Mouse (Mus musculus): ENCODE data around the gene Nova2. TPM values are rescaled to one million over a fixed set of nuclear protein-coding genes. Genes with fewer than 3 reads are reported as not detected.

Gene Nova2
- 0.93 TPM for polyA plus RNA-seq (2014; fragmentation: Illumina TruSeq; extraction: RNeasy Lipid Tissue Mini Kit (QIAGEN cat#74804); ENCODE audit: low read depth, low replicate concordance)

GRCm38 (mm10) chr7:18925162-18925938 lies at the start of gene Nova2:
Nova2 (plus strand) TSS chr7:18925888.

GRCm38 (mm10) chr7:18910241-18910831 lies 15.4 kb upstream of the Nova2 start, which contains the start of gene Ccdc61:
Ccdc61 (minus strand) TSS chr7:18910415.

GRCm38 (mm10) chr7:18987100-18987499 lies 61.4 kb downstream of the Nova2 start, which contains the start of gene Nanos2:
Nanos2 (plus strand) TSS chr7:18987400.

GRCm38 (mm10) chr7:18990601-18991295 lies 65.1 kb downstream of the Nova2 start, which contains the start of gene Mypop:
Mypop (plus strand) TSS chr7:18991245.

GRCm38 (mm10) chr7:19003902-19004630 lies 78.4 kb downstream of the Nova2 start, which contains the start of gene Irf2bp1:
Irf2bp1 (plus strand) TSS chr7:19004044.

Other genes with a start within 250 kb of the Nova2 start
- gene Psg20, start 239.7 kb upstream of the Nova2 start, polyA plus RNA-seq (2014; fragmentation: Illumina TruSeq; extraction: RNeasy Lipid Tissue Mini Kit (QIAGEN cat#74804); ENCODE audit: low read depth, low replicate concordance): not detected
- not detected for gene Psg22, start 207.8 kb upstream of the Nova2 start, polyA plus RNA-seq (2014; fragmentation: Illumina TruSeq; extraction: RNeasy Lipid Tissue Mini Kit (QIAGEN cat#74804); ENCODE audit: low read depth, low replicate concordance)
- gene Psg19, start 127.4 kb upstream of the Nova2 start, polyA plus RNA-seq (2014; fragmentation: Illumina TruSeq; extraction: RNeasy Lipid Tissue Mini Kit (QIAGEN cat#74804); ENCODE audit: low read depth, low replicate concordance): not detected
- not detected for gene Psg17, start 104.3 kb upstream of the Nova2 start, polyA plus RNA-seq (2014; fragmentation: Illumina TruSeq; extraction: RNeasy Lipid Tissue Mini Kit (QIAGEN cat#74804); ENCODE audit: low read depth, low replicate concordance)
- gene Mill2, start 85.9 kb upstream of the Nova2 start, polyA plus RNA-seq (2014; fragmentation: Illumina TruSeq; extraction: RNeasy Lipid Tissue Mini Kit (QIAGEN cat#74804); ENCODE audit: low read depth, low replicate concordance): 8.3 TPM
- gene Pglyrp1, start 54.6 kb upstream of the Nova2 start, polyA plus RNA-seq (2014; fragmentation: Illumina TruSeq; extraction: RNeasy Lipid Tissue Mini Kit (QIAGEN cat#74804); ENCODE audit: low read depth, low replicate concordance): not detected
- gene Ccdc61, start 15.5 kb upstream of the Nova2 start, polyA plus RNA-seq (2014; fragmentation: Illumina TruSeq; extraction: RNeasy Lipid Tissue Mini Kit (QIAGEN cat#74804); ENCODE audit: low read depth, low replicate concordance): not detected
- gene Nanos2, start 61.5 kb downstream of the Nova2 start, polyA plus RNA-seq (2014; fragmentation: Illumina TruSeq; extraction: RNeasy Lipid Tissue Mini Kit (QIAGEN cat#74804); ENCODE audit: low read depth, low replicate concordance): not detected
- not detected for gene Mypop, start 65.4 kb downstream of the Nova2 start, polyA plus RNA-seq (2014; fragmentation: Illumina TruSeq; extraction: RNeasy Lipid Tissue Mini Kit (QIAGEN cat#74804); ENCODE audit: low read depth, low replicate concordance)
- gene Irf2bp1, start 78.2 kb downstream of the Nova2 start, polyA plus RNA-seq (2014; fragmentation: Illumina TruSeq; extraction: RNeasy Lipid Tissue Mini Kit (QIAGEN cat#74804); ENCODE audit: low read depth, low replicate concordance): 2.5 TPM
- not detected for gene Foxa3, start 97.7 kb downstream of the Nova2 start, polyA plus RNA-seq (2014; fragmentation: Illumina TruSeq; extraction: RNeasy Lipid Tissue Mini Kit (QIAGEN cat#74804); ENCODE audit: low read depth, low replicate concordance)
- 7.6 TPM for gene Sympk, start 98.5 kb downstream of the Nova2 start, polyA plus RNA-seq (2014; fragmentation: Illumina TruSeq; extraction: RNeasy Lipid Tissue Mini Kit (QIAGEN cat#74804); ENCODE audit: low read depth, low replicate concordance)
- gene Rsph6a, start 128.8 kb downstream of the Nova2 start, polyA plus RNA-seq (2014; fragmentation: Illumina TruSeq; extraction: RNeasy Lipid Tissue Mini Kit (QIAGEN cat#74804); ENCODE audit: low read depth, low replicate concordance): not detected
- gene Dmwd, start 150.3 kb downstream of the Nova2 start, polyA plus RNA-seq (2014; fragmentation: Illumina TruSeq; extraction: RNeasy Lipid Tissue Mini Kit (QIAGEN cat#74804); ENCODE audit: low read depth, low replicate concordance): 1.3 TPM
- 11.7 TPM for gene Dmpk, start 158.0 kb downstream of the Nova2 start, polyA plus RNA-seq (2014; fragmentation: Illumina TruSeq; extraction: RNeasy Lipid Tissue Mini Kit (QIAGEN cat#74804); ENCODE audit: low read depth, low replicate concordance)
- 1.5 TPM for gene Six5, start 168.7 kb downstream of the Nova2 start, polyA plus RNA-seq (2014; fragmentation: Illumina TruSeq; extraction: RNeasy Lipid Tissue Mini Kit (QIAGEN cat#74804); ENCODE audit: low read depth, low replicate concordance)
- gene Gm4969, start 192.5 kb downstream of the Nova2 start, polyA plus RNA-seq (2014; fragmentation: Illumina TruSeq; extraction: RNeasy Lipid Tissue Mini Kit (QIAGEN cat#74804); ENCODE audit: low read depth, low replicate concordance): not detected
- gene Fbxo46, start 194.0 kb downstream of the Nova2 start, polyA plus RNA-seq (2014; fragmentation: Illumina TruSeq; extraction: RNeasy Lipid Tissue Mini Kit (QIAGEN cat#74804); ENCODE audit: low read depth, low replicate concordance): 0.82 TPM
- 10.5 TPM for gene Qpctl, start 223.4 kb downstream of the Nova2 start, polyA plus RNA-seq (2014; fragmentation: Illumina TruSeq; extraction: RNeasy Lipid Tissue Mini Kit (QIAGEN cat#74804); ENCODE audit: low read depth, low replicate concordance)
- 2.0 TPM for gene Snrpd2, start 223.8 kb downstream of the Nova2 start, polyA plus RNA-seq (2014; fragmentation: Illumina TruSeq; extraction: RNeasy Lipid Tissue Mini Kit (QIAGEN cat#74804); ENCODE audit: low read depth, low replicate concordance)
- not detected for gene Gipr, start 240.2 kb downstream of the Nova2 start, polyA plus RNA-seq (2014; fragmentation: Illumina TruSeq; extraction: RNeasy Lipid Tissue Mini Kit (QIAGEN cat#74804); ENCODE audit: low read depth, low replicate concordance)